Mouse (Mus musculus): ENCODE measurements around the gene Rgs7. TPM values are rescaled to one million over a fixed set of nuclear protein-coding genes. Genes with fewer than 3 reads are reported as not detected.

The Rgs7 gene
- polyA plus RNA-seq, 1 experiment = 0.04 TPM

GRCm38 (mm10) chr1:175155469-175155868 lies 336.8 kb downstream of the Rgs7 start:
- TF ChIP-seq POLR2A (IDR thresholded peaks at IDR 0.05; ENCODE audit: low read depth, low read length) (no peak), CTCF (IDR thresholded peaks at IDR 0.05; ENCODE audit: extremely low read depth, insufficient read depth, insufficient read length, insufficient replicate concordance) (no peak)
- no peak for DNase-seq (ENCODE audit: low read depth in 1 of 2, low spot score in 2 of 2)
- 85% methylated on average over 1 of the region's 1 CpGs for WGBS
- H3K36me3 ChIP-seq (ENCODE audit: control insufficient read depth, insufficient read depth, low read length) = no peaks in the 10 kb centered on the region
- no peaks in the 10 kb centered on the region for H3K27me3 ChIP-seq (ENCODE audit: control insufficient read depth, insufficient read depth, low read length)
- H3K4me3 ChIP-seq (ENCODE audit: extremely low read depth, insufficient read depth, insufficient read length) = no peak overlapping the region
- no peak overlapping the region for H3K27ac ChIP-seq (ENCODE audit: insufficient read depth, low read length)
- no peaks in the 10 kb centered on the region for H3K4me1 ChIP-seq (ENCODE audit: control insufficient read depth, insufficient read depth, insufficient read length)

DNA sequence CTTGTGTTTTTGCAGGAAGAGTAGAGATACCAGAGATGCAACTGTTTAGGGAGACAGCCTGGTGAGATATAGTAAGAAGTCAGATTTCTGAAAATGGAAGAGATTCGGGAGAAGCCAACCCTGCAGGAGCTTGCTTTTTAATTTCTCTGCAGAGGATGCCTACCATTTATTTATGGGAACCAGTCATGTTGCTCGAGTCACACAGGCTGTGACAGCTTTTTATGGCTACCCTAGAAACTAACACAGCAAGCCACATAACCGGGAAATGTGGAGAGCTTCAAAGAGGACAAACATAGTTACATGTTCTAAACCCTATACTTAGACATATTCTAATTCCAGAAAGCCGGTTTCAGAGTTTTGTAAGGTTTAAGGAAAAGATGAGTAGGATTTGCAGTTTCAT lies 349.2 kb downstream of the Rgs7 start:
- Histone ChIP-seq H3K27ac (ENCODE audit: insufficient read depth, low read length) (no peak overlapping the region), H3K4me3 (ENCODE audit: extremely low read depth, insufficient read depth, insufficient read length) (no peak overlapping the region), H3K4me1 (ENCODE audit: control insufficient read depth, insufficient read depth, insufficient read length) (no peaks in the 10 kb centered on the region), H3K36me3 (ENCODE audit: control insufficient read depth, insufficient read depth, low read length) (no peaks in the 10 kb centered on the region), H3K27me3 (ENCODE audit: control insufficient read depth, insufficient read depth, low read length) (no peaks in the 10 kb centered on the region)
- WGBS = 79% methylated on average over 4 of the region's 4 CpGs
- no peak for TF ChIP-seq POLR2A (IDR thresholded peaks at IDR 0.05; ENCODE audit: low read depth, low read length)
- TF ChIP-seq CTCF (IDR thresholded peaks at IDR 0.05; ENCODE audit: extremely low read depth, insufficient read depth, insufficient read length, insufficient replicate concordance) = no peak
- no peak for DNase-seq (ENCODE audit: low read depth in 1 of 2, low spot score in 2 of 2)

- TF ChIP-seq POLR2A (IDR thresholded peaks at IDR 0.05; ENCODE audit: low read depth, low read length) = no peak
- no peak overlapping the region for H3K4me3 ChIP-seq (ENCODE audit: extremely low read depth, insufficient read depth, insufficient read length)
- DNase-seq (ENCODE audit: low read depth in 1 of 2, low spot score in 2 of 2) = no peak
- 72% methylated on average over 2 of the region's 2 CpGs for WGBS
- H3K4me1 ChIP-seq (ENCODE audit: control insufficient read depth, insufficient read depth, insufficient read length) = no peaks in the 10 kb centered on the region
- H3K27ac ChIP-seq (ENCODE audit: insufficient read depth, low read length) = no peak overlapping the region
- H3K27me3 ChIP-seq (ENCODE audit: control insufficient read depth, insufficient read depth, low read length) = no peaks in the 10 kb centered on the region
- no peaks in the 10 kb centered on the region for H3K36me3 ChIP-seq (ENCODE audit: control insufficient read depth, insufficient read depth, low read length)
Observed at GRCm38 (mm10) chr1:175128525-175128924, 363.8 kb downstream of the Rgs7 start.

- no peak for DNase-seq (ENCODE audit: low read depth in 1 of 2, low spot score in 2 of 2)
- no peaks in the 10 kb centered on the region for H3K4me1 ChIP-seq (ENCODE audit: control insufficient read depth, insufficient read depth, insufficient read length)
- TF ChIP-seq POLR2A (IDR thresholded peaks at IDR 0.05; ENCODE audit: low read depth, low read length) (no peak), CTCF (IDR thresholded peaks at IDR 0.05; ENCODE audit: extremely low read depth, insufficient read depth, insufficient read length, insufficient replicate concordance) (no peak)
- WGBS = 91% methylated on average over 3 of the region's 3 CpGs
- no peak overlapping the region for H3K27ac ChIP-seq (ENCODE audit: insufficient read depth, low read length)
- H3K4me3 ChIP-seq (ENCODE audit: extremely low read depth, insufficient read depth, insufficient read length) = no peak overlapping the region
- H3K36me3 ChIP-seq (ENCODE audit: control insufficient read depth, insufficient read depth, low read length) = no peaks in the 10 kb centered on the region
- H3K27me3 ChIP-seq (ENCODE audit: control insufficient read depth, insufficient read depth, low read length) = no peaks in the 10 kb centered on the region
Observed at GRCm38 (mm10) chr1:175124416-175124815, 367.9 kb downstream of the Rgs7 start.

DNA sequence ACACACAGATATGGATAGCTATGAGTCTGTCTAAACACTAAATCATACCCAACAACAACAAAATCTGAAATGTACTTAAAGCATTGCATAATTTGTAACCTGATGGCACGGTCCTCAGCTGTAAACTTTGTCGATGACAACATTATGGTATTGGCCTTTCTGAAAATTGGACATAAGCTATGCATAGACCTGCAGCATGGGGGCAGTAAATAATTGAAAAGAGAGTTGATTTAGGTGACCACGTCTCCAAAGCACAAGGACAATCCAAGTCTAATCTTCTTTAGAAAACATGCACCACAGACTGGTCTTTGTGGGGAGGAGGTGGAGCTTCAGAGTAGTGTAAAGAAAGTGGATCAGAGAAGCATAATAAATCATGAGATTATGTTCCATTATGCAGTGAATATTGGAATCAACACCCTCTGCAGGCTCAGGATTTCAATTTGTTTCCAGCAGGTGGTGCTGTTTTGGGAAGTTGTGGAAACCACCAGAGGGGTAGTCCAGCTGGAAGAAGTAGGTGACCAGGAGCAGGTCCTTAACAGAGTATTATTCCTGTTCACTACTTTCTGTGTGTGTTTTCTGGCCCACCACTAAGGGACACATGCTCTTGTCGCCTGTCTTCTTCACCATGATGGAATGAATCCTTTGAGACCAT lies 373.3 kb downstream of the Rgs7 start:
- 62% methylated on average over 4 of the region's 4 CpGs for WGBS
- no peaks in the 10 kb centered on the region for H3K4me1 ChIP-seq (ENCODE audit: control insufficient read depth, insufficient read depth, insufficient read length)
- DNase-seq (ENCODE audit: low read depth in 1 of 2, low spot score in 2 of 2) = no peak
- H3K4me3 ChIP-seq (ENCODE audit: extremely low read depth, insufficient read depth, insufficient read length) = no peak overlapping the region
- no peaks in the 10 kb centered on the region for H3K27me3 ChIP-seq (ENCODE audit: control insufficient read depth, insufficient read depth, low read length)
- no peak overlapping the region for H3K27ac ChIP-seq (ENCODE audit: insufficient read depth, low read length)
- TF ChIP-seq CTCF (IDR thresholded peaks at IDR 0.05; ENCODE audit: extremely low read depth, insufficient read depth, insufficient read length, insufficient replicate concordance) (no peak), POLR2A (IDR thresholded peaks at IDR 0.05; ENCODE audit: low read depth, low read length) (no peak)
- no peaks in the 10 kb centered on the region for H3K36me3 ChIP-seq (ENCODE audit: control insufficient read depth, insufficient read depth, low read length)

DNA sequence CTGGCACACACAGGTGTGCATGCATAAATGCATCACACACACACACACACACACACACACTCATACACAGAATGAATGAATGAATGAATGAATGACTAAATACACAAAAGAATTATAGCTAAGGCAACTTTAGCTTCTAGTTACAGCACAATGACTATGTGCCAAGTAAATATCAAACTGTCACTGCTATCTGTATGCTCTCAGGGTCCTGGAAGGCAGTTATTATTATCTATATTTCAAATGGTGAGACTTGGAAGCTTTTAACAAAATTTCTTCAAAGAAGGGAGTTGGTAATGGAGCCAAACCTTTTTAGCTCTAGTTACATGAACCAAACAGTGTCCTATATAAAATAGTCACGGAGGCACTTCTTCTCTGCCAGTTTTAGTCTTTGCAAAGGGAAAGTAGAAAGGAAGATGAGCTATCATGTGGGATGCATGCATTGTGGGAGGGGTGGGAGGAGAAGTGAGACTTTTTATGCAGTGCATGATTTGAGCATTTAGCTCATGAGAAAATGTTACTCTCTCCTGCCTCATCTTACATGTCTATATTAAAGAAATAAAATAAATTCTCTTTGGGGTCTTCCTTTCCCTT lies 383.9 kb downstream of the Rgs7 start:
- H3K4me1 ChIP-seq (ENCODE audit: control insufficient read depth, insufficient read depth, insufficient read length) = no peaks in the 10 kb centered on the region
- DNase-seq (ENCODE audit: low read depth in 1 of 2, low spot score in 2 of 2) = no peak
- TF ChIP-seq CTCF (IDR thresholded peaks at IDR 0.05; ENCODE audit: extremely low read depth, insufficient read depth, insufficient read length, insufficient replicate concordance) (no peak), POLR2A (IDR thresholded peaks at IDR 0.05; ENCODE audit: low read depth, low read length) (no peak)
- H3K27me3 ChIP-seq (ENCODE audit: control insufficient read depth, insufficient read depth, low read length) = no peaks in the 10 kb centered on the region
- H3K27ac ChIP-seq (ENCODE audit: insufficient read depth, low read length) = no peak overlapping the region
- H3K4me3 ChIP-seq (ENCODE audit: extremely low read depth, insufficient read depth, insufficient read length) = no peak overlapping the region
- 89% methylated on average over 1 of the region's 1 CpGs for WGBS
- no peaks in the 10 kb centered on the region for H3K36me3 ChIP-seq (ENCODE audit: control insufficient read depth, insufficient read depth, low read length)

DNA sequence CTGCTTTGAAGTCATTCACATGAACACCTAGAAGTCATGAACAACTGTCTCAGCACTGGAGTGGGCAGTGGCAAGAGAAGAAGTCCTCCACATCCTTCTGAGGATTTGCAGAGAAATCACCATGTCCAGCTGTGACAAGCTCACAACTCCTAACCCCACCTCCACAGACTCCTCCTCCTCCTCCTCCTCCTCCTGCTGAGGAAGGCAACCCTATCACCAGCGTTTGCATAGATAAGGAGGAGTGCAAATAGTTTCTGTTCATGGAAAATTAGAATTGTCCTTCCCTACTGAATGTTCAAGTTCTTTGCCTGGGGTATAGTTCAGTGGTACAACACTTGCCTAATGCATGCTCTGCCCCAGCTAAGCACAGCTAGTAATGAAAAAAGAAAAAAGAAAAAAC lies 386.0 kb downstream of the Rgs7 start:
- Histone ChIP-seq H3K27ac (ENCODE audit: insufficient read depth, low read length) (no peak overlapping the region), H3K4me3 (ENCODE audit: extremely low read depth, insufficient read depth, insufficient read length) (no peak overlapping the region), H3K27me3 (ENCODE audit: control insufficient read depth, insufficient read depth, low read length) (no peaks in the 10 kb centered on the region), H3K36me3 (ENCODE audit: control insufficient read depth, insufficient read depth, low read length) (no peaks in the 10 kb centered on the region), H3K4me1 (ENCODE audit: control insufficient read depth, insufficient read depth, insufficient read length) (no peaks in the 10 kb centered on the region)
- no peak for TF ChIP-seq POLR2A (IDR thresholded peaks at IDR 0.05; ENCODE audit: low read depth, low read length)
- TF ChIP-seq CTCF (IDR thresholded peaks at IDR 0.05; ENCODE audit: extremely low read depth, insufficient read depth, insufficient read length, insufficient replicate concordance) = no peak
- DNase-seq (ENCODE audit: low read depth in 1 of 2, low spot score in 2 of 2) = no peak
- 30% methylated on average over 1 of the region's 1 CpGs for WGBS

Data from spleen, adult 2 months (tissue).